Mouse (Mus musculus): ENCODE measurements around the gene Ppp1r9a.

- TF ChIP-seq POLR2A (IDR thresholded peaks at IDR 0.05; ENCODE audit: extremely low read depth, insufficient read depth, low read length): no peak
- no peak for TF ChIP-seq CTCF (IDR thresholded peaks at IDR 0.05; ENCODE audit: extremely low read depth, insufficient read depth, low read length)
These were observed 98.1 kb downstream of the Ppp1r9a start for GRCm38 (mm10) chr6:5000788-5001187.

Measured in cortical plate, adult 2 months (tissue).